Mouse (Mus musculus): ENCODE measurements around the gene Epc2. TPM values are rescaled to one million over a fixed set of nuclear protein-coding genes. Genes with fewer than 3 reads are reported as not detected.

Gene Epc2
- polyA plus RNA-seq, 1 experiment from 2014 or later, result 1.9 TPM

- no peaks in the 10 kb centered on the region for H3K27me3 ChIP-seq (ENCODE audit: insufficient read depth, low read length)
- H3K9ac ChIP-seq (replicated peaks), result no peak overlapping the region
- 67% methylated on average over 3 of the region's 3 CpGs for WGBS (ENCODE audit: insufficient replicate concordance)
- no peaks in the 10 kb centered on the region for H3K9me3 ChIP-seq (ENCODE audit: low read length)
- H3K4me3 ChIP-seq (ENCODE audit: low read depth, low read length), result no peak overlapping the region
- H3K4me2 ChIP-seq (ENCODE audit: low read depth, low read length), result no peak overlapping the region
- no peaks in the 10 kb centered on the region for H3K4me1 ChIP-seq (ENCODE audit: insufficient read depth)
- H3K36me3 ChIP-seq (replicated peaks; ENCODE audit: insufficient read depth, low read length), result no peaks in the 10 kb centered on the region
- DNase-seq, result no peak
- H3K27ac ChIP-seq (ENCODE audit: low read depth), result no peak overlapping the region
- TF ChIP-seq EP300 (IDR thresholded peaks at IDR 0.05; ENCODE audit: low read depth), result no peak
- TF ChIP-seq CTCF (IDR thresholded peaks at IDR 0.05; ENCODE audit: low read depth), result no peak
- no peak for ATAC-seq
Measured at GRCm38 (mm10) chr2:49420396-49420795, 30.9 kb upstream of the Epc2 start.

- Histone ChIP-seq H3K9me3 (ENCODE audit: low read length) (no peaks in the 10 kb centered on the region), H3K27ac (ENCODE audit: low read depth) (no peak overlapping the region), H3K4me2 (ENCODE audit: low read depth, low read length) (no peak overlapping the region), H3K4me1 (ENCODE audit: insufficient read depth) (no peaks in the 10 kb centered on the region), H3K36me3 (replicated peaks; ENCODE audit: insufficient read depth, low read length) (no peaks in the 10 kb centered on the region), H3K27me3 (ENCODE audit: insufficient read depth, low read length) (no peaks in the 10 kb centered on the region), H3K4me3 (ENCODE audit: low read depth, low read length) (no peak overlapping the region), H3K9ac (replicated peaks) (no peak overlapping the region)
- ATAC-seq (no peak), DNase-seq (no peak)
- 72% methylated on average over 2 of the region's 2 CpGs for WGBS (ENCODE audit: insufficient replicate concordance)
- no peak for TF ChIP-seq CTCF (IDR thresholded peaks at IDR 0.05; ENCODE audit: low read depth)
Measured at GRCm38 (mm10) chr2:49423857-49424256, 27.4 kb upstream of the Epc2 start.

- ATAC-seq (no peak), DNase-seq (peak; percentile 25)
- no peak overlapping the region for H3K4me3 ChIP-seq (ENCODE audit: low read depth, low read length)
- no peak overlapping the region for H3K27ac ChIP-seq (ENCODE audit: low read depth)
- H3K9me3 ChIP-seq (ENCODE audit: low read length), result no peaks in the 10 kb centered on the region
- 27% methylated on average over 4 of the region's 4 CpGs for WGBS (ENCODE audit: insufficient replicate concordance)
- H3K4me2 ChIP-seq (ENCODE audit: low read depth, low read length), result no peak overlapping the region
- no peaks in the 10 kb centered on the region for H3K36me3 ChIP-seq (replicated peaks; ENCODE audit: insufficient read depth, low read length)
- H3K4me1 ChIP-seq (ENCODE audit: insufficient read depth), result no peaks in the 10 kb centered on the region
- TF ChIP-seq EP300 (IDR thresholded peaks at IDR 0.05; ENCODE audit: low read depth), result no peak
- TF ChIP-seq CTCF (IDR thresholded peaks at IDR 0.05; ENCODE audit: low read depth), result no peak
- no peak overlapping the region for H3K9ac ChIP-seq (replicated peaks)
- no peaks in the 10 kb centered on the region for H3K27me3 ChIP-seq (ENCODE audit: insufficient read depth, low read length)
Measured at GRCm38 (mm10) chr2:49424788-49425187, 26.5 kb upstream of the Epc2 start.

- no peak overlapping the region for H3K4me2 ChIP-seq (ENCODE audit: low read depth, low read length)
- no peaks in the 10 kb centered on the region for H3K36me3 ChIP-seq (replicated peaks; ENCODE audit: insufficient read depth, low read length)
- H3K9ac ChIP-seq (replicated peaks), result no peak overlapping the region
- H3K9me3 ChIP-seq (ENCODE audit: low read length), result no peaks in the 10 kb centered on the region
- H3K4me3 ChIP-seq (ENCODE audit: low read depth, low read length), result no peak overlapping the region
- no peaks in the 10 kb centered on the region for H3K4me1 ChIP-seq (ENCODE audit: insufficient read depth)
- ATAC-seq (no peak), DNase-seq (no peak)
- no peak for TF ChIP-seq CTCF (IDR thresholded peaks at IDR 0.05; ENCODE audit: low read depth)
- TF ChIP-seq EP300 (IDR thresholded peaks at IDR 0.05; ENCODE audit: low read depth), result no peak
- H3K27me3 ChIP-seq (ENCODE audit: insufficient read depth, low read length), result no peaks in the 10 kb centered on the region
- no peak overlapping the region for H3K27ac ChIP-seq (ENCODE audit: low read depth)
- 77% methylated on average over 10 of the region's 10 CpGs for WGBS (ENCODE audit: insufficient replicate concordance)
Measured at GRCm38 (mm10) chr2:49426175-49426574, 25.1 kb upstream of the Epc2 start.

- H3K4me2 ChIP-seq (ENCODE audit: low read depth, low read length), result no peak overlapping the region
- ATAC-seq, result no peak
- H3K9me3 ChIP-seq (ENCODE audit: low read length), result no peaks in the 10 kb centered on the region
- H3K27ac ChIP-seq (ENCODE audit: low read depth), result no peak overlapping the region
- H3K4me3 ChIP-seq (ENCODE audit: low read depth, low read length), result no peak overlapping the region
- H3K4me1 ChIP-seq (ENCODE audit: insufficient read depth), result no peaks in the 10 kb centered on the region
- WGBS (ENCODE audit: insufficient replicate concordance), result 63% methylated on average over 1 of the region's 1 CpGs
- H3K27me3 ChIP-seq (ENCODE audit: insufficient read depth, low read length), result no peaks in the 10 kb centered on the region
- H3K9ac ChIP-seq (replicated peaks), result no peak overlapping the region
- H3K36me3 ChIP-seq (replicated peaks; ENCODE audit: insufficient read depth, low read length), result no peaks in the 10 kb centered on the region
- no peak for DNase-seq
- TF ChIP-seq EP300 (IDR thresholded peaks at IDR 0.05; ENCODE audit: low read depth) (no peak), CTCF (IDR thresholded peaks at IDR 0.05; ENCODE audit: low read depth) (no peak)
Measured at GRCm38 (mm10) chr2:49431015-49431414, 20.3 kb upstream of the Epc2 start.

- TF ChIP-seq EP300 (IDR thresholded peaks at IDR 0.05; ENCODE audit: low read depth) (no peak), CTCF (IDR thresholded peaks at IDR 0.05; ENCODE audit: low read depth) (no peak)
- DNase-seq (no peak), ATAC-seq (no peak)
- Histone ChIP-seq H3K4me1 (ENCODE audit: insufficient read depth) (no peaks in the 10 kb centered on the region), H3K9me3 (ENCODE audit: low read length) (no peaks in the 10 kb centered on the region), H3K27me3 (ENCODE audit: insufficient read depth, low read length) (no peaks in the 10 kb centered on the region), H3K4me3 (ENCODE audit: low read depth, low read length) (no peak overlapping the region), H3K27ac (ENCODE audit: low read depth) (no peak overlapping the region), H3K4me2 (ENCODE audit: low read depth, low read length) (no peak overlapping the region), H3K9ac (replicated peaks) (no peak overlapping the region), H3K36me3 (replicated peaks; ENCODE audit: insufficient read depth, low read length) (no peaks in the 10 kb centered on the region)
- 85% methylated on average over 9 of the region's 9 CpGs for WGBS (ENCODE audit: insufficient replicate concordance)
Measured at GRCm38 (mm10) chr2:49433211-49433610, 18.1 kb upstream of the Epc2 start.

- WGBS (ENCODE audit: insufficient replicate concordance), result 56% methylated on average over 2 of the region's 2 CpGs
- Histone ChIP-seq H3K4me3 (ENCODE audit: low read depth, low read length) (no peak overlapping the region), H3K4me2 (ENCODE audit: low read depth, low read length) (no peak overlapping the region), H3K36me3 (replicated peaks; ENCODE audit: insufficient read depth, low read length) (no peaks in the 10 kb centered on the region), H3K27me3 (ENCODE audit: insufficient read depth, low read length) (no peaks in the 10 kb centered on the region), H3K9ac (replicated peaks) (no peak overlapping the region), H3K9me3 (ENCODE audit: low read length) (no peaks in the 10 kb centered on the region), H3K4me1 (ENCODE audit: insufficient read depth) (0 out of 2 replicates have a peak, but pooled peaks cover 2% of the 10 kb centered on the region), H3K27ac (ENCODE audit: low read depth) (no peak overlapping the region)
- DNase-seq, result no peak
- no peak for ATAC-seq
- peak; percentile 43 for TF ChIP-seq CTCF (IDR thresholded peaks at IDR 0.05; ENCODE audit: low read depth)
- TF ChIP-seq EP300 (IDR thresholded peaks at IDR 0.05; ENCODE audit: low read depth), result no peak
Measured at GRCm38 (mm10) chr2:49446238-49446637, 5.0 kb upstream of the Epc2 start.
